Mouse (Mus musculus) left cerebral cortex, postnatal 25 days (tissue): ENCODE results near the gene Ppme1. TPM values are rescaled to one million over a fixed set of nuclear protein-coding genes. Genes with fewer than 3 reads are reported as not detected.

Source experiments
- DNase-seq, 2 experiments: peaks; one replicate each; pipeline ENCODE4 v3.0.0; 2022; ENCODE audit warnings: low spot score in 2 of 2, mixed read lengths in 1 of 2
- intact Hi-C: fragments of 180-260 bp; cut with DNase I; formaldehyde crosslinking; loops from one replicate; pipeline ENCODE4 v1.15.1; 2025
- total RNA-seq, 2 experiments: library from RNA; stranded (reverse); gene quantifications; 2 replicates each; pipeline ENCODE4 v1.2.3; 2021

The Ppme1 gene
- total RNA-seq, 2 experiments from 2014 or later: 202 to 218 TPM

DNA sequence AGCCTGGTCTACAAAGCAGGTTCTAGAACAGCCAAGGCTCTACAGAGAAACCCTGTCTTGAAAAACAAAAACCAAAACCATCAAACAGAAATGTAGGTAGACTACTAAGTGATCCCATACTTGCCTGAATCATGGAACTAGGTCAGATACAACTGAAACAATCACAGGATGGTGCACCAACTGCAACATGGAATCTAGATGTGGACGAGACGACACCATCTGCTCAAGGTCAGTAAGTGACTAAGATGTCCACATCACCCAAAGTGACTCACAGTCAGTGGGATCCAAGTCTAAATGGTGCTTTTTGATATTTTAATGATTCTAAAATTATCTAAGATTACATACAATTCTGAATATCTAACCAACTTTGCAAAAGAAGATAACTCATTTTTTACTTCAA, 36.2 kb downstream of the Ppme1 start:
- intact Hi-C loops: loop anchor here (5.0 kb wide), 1 partner anchor 71 kb away; no protein-coding TSS in a partner anchor
- DNase-seq: no peak

DNA sequence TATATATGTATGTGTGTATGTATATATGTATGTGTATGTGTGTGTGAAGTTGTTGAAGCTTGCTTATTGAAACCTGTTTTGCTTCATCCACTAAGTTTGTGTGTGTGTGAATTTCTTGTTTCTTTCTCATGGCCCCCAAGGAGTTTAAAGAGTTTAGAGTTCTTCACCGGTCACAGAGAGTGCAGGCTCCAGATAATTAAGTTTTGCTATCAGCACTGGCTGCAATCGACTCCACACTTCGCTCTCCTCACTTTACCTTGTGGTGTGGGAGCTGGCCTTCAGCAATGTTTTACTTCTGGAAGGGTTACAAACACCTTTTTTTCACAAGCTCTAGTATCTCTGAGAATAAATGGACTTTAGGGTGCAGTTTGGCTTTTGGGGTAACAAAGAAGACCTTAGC, 40.8 kb downstream of the Ppme1 start:
- intact Hi-C loops: no loop called here
- no peak for DNase-seq

DNA sequence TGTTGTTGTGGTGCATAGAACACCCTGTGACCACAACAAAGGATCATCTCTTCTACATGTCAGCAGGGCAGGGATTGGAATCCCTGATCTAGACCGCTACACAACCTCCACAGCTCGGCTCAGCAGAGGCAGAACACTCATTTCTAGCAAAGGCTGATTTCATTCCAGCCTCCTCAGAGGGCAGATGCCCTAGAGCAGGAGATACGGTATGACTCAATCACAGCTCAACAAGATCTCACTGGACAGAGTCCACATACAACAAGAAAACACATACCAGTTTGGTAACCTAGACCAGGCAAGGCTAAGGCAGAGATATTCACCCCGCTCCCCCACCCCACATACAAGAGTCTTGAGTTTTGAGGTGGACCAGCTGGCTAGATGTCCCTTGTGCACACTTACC, 43.5 kb downstream of the Ppme1 start:
- intact Hi-C loops: no loop called here
- no peak for DNase-seq

DNA sequence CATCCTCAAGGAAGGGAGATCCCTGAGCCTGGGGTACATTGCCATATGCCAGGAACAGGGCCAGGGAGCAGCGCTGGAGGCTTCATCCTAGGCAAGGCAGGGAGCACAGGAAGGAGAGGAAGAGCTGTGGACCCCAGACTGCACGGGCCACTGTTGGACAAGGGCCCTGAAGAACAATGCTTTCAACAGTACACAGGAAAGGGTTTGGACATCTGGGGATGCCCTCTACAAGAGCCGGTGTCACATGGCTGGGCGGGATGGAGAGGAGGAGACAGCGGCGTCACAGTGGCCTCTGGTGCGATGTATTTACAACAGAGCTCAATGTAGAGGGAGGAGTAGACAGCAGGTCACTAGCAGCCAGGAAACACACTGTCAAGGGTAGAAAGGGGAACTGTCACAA, 44.6 kb downstream of the Ppme1 start:
- DNase-seq: no peak
- intact Hi-C loops: no loop called here

DNA sequence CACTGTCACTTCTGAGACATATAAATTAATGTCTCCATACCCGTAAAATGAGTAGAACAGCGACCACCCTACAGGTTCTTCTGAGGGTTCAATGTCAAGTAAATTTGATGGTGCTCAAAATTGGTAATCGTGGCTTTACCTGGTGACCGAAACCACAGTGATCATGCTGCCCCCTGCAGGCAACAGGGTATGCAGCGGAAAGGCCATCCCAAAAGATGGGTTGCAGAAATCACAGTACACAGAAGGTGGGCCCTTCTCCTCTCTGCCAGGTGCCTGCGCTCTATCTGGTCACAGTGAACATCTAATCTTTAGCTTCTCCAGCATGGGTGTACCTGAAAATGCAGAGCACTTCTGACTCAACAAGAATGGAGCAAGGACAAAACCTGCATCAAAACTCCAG, 46.6 kb downstream of the Ppme1 start:
- intact Hi-C loops: loop anchor here (2.0 kb wide), 1 partner anchor 43 kb away; no protein-coding TSS in a partner anchor
- DNase-seq: peak; percentile 58 to 63

DNA sequence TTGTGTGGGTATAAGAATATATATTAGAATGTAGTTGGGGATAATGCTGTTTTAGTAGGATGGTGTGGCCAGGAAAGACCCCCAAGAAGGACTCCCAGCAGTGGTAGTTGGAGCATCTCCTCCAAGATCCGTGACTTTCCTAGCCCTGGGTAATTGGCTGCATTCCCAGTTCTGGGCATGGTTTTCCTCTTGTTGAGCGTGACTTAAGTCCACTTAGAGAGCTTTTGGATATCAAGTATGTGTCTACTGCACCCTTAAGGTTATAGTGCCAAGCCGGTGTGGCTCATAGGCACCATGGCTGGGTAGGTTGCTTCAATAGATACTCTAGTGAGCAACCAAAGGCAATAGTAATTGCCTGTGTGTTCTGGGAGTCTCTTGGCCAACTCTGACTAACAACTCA, 48.4 kb downstream of the Ppme1 start:
- intact Hi-C loops: loop anchor here (2.0 kb wide), 1 partner anchor 41 kb away; no protein-coding TSS in a partner anchor
- no peak for DNase-seq

DNA sequence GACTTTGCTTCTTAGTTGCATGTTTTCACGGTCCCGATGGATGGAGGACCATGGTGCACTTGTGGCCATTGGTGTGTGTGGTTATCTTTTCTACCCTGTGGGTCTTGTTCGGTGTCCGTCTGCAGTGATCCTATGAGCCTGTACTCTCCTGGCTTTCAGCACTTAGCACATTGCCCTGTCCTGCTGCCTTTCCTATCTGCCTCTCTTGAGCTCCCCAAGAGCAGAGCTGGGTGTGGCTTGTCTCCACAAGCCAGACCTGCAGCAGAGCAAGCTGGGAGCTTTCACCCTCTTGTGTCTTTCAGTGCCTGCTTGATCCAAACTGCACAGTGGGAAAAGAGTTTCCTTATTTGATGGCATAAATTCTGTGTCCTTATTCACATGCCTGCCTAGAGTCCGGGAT, 54.6 kb downstream of the Ppme1 start:
- no peak for DNase-seq
- intact Hi-C loops: no loop called here

DNA sequence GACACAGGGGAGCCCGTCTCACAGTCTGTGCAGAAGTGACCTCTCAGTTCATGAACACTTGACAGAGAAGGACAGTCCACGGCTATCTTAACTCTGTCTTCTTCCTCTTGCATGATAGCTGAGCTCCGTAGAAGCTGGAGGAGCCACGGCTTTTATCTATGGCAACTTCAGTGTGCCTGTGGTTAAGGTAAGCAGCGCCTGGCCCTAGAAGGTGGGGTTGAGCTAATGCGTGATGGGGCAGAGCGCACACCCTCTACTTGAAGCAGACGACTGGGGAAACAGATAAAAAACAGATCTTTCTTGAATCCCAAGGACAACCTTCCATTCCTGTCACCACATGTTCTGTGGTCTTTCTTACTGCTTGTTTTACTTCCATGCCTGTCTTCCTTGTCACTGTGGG, 55.2 kb downstream of the Ppme1 start:
- intact Hi-C loops: no loop called here
- DNase-seq: no peak

DNA sequence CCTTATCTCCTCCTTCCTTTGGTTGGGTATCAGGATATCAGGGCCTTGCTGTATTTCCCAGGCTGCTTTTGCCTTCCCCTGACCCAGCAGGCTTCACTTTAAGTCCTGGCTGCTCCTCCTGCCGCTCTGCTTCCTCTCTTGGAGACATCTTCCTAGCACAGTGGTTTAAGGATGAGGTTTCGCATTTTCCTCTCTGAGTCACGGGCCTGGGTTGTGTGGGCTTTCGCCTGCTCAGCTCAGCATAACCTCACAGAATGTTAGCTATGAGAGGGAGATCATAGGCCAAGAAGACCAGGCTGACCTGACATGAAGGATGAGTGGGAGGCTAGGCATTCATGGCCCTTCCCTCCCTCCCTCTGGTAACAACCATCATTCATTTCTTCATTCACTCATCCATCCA, 59.4 kb downstream of the Ppme1 start:
- intact Hi-C loops: no loop called here
- DNase-seq: no peak

DNA sequence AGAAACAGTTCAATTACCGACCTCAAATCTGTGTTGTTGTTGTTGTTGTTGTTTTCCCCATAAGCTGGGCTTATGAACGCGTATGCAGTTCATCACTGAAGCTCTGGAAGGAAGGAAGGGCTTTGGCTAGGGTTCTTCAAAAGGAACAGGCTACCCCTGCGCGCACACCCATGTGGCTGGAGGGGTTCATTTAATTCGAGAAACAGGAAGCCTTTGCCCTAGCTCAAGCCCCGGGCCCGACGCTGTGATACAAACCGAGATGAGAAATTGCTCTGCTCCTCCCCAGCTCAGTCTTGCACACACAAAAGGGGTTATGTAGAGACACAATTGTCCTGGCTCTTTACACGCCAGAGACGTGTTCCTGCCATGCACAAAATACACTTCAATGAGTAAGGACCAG, 61.8 kb downstream of the Ppme1 start:
- no peak for DNase-seq
- intact Hi-C loops: no loop called here

DNA sequence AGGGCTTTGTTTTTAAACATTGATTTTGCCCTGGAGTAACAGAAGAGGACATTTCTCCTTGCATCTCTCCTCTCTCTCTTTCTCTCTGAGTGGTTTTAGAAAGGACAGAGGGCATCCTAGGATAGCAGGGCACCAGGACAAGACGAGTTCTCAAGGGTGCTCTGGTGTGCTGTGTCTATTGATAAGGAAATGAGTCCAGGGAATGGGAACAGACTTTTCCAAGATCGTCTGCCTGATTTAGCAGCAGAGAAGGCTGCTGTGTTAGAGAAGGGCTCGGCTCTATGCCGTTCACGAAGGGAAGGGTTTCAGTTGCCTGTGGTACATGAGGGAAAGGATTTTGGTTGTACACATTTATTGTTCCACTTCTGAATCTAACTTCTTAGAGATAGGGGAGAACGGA, 62.4 kb downstream of the Ppme1 start:
- DNase-seq: no peak

DNA sequence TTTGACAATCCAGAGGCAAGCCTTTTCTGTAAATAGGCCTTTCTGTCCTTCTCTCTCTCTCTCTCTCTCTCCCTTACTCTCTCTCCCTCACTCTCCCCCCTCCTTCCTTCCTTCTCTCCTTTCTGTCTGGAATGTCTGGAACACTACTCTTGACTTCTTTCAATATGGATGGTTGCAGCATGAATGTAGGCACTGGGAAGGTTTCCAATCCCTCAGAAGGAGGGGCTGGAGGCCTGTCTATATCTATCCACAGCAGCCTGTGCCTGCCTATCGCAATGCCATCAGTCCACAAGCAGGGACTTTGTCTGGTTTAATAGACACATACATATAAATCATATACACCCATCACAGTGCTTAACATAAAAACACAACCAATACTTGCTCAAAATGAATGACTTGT, 62.9 kb downstream of the Ppme1 start:
- intact Hi-C loops: no loop called here
- DNase-seq: peak in 1 of 2 experiments; percentile 51

More for the DNA sequence above, 62.4 kb downstream of the Ppme1 start:
- intact Hi-C loops: no loop called here

DNA sequence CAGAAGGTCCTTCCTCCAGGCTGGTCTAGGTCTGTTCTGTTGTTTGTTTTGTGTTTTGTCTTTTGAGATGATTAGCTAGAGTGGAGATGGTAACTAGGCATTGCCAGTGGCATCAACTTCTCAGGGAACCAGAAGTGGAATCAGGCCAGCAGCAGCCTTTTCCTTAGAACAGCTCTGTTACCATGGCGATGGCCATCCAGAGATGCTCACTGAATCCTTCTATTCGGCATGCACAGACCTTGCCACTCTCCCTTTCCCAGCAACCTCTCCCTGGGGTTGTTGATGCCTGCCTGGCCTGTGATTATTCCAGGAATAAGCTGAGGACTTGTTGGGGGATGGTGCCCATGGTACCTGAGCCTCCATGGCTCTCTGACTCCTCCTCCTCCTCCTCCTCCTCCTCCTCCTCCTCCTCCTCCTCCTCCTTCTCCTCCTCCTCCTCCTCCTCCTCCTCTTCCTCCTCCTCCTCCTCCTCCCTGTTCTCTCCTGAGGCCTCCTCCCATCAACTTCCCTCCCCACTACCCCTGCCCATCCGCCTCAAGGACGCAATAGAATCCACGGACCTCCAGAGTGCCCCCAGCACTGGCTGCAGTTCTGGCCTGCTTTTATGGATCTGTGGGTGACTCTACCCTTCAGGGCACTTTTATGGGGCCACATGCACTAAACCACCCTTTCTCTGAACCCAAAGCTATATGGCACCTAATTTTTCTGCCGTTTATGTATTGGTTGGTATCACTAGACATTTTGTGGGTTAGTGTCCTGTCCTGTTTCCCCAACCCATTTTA, 64.0 kb downstream of the Ppme1 start:
- intact Hi-C loops: no loop called here
- peak; percentile 76 to 87 for DNase-seq

DNA sequence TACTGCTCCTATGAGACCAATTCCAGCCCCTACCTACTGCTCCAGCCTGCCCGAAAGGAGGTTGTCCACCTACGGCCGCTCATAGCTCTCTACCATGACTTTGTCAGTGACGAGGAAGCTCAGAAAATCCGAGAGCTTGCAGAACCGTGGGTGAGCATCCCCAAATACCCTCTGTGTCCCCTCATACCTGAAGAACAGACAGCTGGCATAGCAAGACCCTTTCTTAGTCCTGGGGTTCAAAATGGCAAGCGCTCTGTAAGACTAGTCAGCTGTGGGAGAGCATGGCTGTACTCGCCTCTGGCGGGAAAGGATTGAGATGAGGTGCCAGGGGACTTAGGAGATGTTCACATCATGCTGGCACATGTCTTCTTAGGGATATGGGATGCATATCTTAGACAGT, 66.2 kb downstream of the Ppme1 start:
- DNase-seq: no peak
- intact Hi-C loops: no loop called here

DNA sequence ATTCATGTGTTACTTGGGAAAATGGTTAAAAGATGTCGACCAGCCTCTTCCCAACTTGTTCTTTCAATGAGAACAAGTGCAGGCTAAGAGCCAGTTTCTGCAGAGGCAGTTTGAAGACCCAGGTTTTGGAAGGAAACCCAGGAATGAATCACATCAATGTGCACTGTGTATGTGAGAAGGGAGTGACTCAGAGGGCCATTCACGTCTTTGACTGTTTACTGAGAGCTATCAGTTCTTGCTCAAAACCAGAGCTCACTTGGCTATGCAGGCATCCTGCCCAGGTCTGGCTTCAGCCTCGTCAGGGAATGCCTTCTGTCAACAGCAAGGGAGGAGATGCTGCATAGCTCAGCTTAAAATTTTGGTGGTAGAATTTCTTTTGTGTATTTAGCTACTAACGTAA, 69.8 kb downstream of the Ppme1 start:
- peak in 1 of 2 experiments; percentile 95 for DNase-seq
- intact Hi-C loops: no loop called here

DNA sequence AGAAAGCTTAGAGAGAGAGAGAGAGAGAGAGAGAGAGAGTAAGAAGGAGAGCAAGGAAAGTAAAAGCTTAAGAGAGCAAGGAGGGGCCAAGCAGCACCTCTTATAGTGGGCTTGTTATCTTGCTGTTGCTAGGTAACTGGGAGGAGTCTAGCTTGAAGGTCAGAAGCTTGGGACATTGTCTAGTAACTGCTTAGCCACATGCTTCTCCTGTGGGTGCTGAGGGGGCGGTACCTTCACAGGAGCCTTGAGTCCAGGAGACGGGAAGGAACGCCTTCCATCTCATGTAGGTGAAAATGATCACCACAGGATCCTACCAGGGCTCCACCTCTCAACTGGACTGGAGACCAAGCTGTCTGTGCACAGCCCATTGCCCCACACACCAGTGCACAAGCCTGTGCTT, 70.7 kb downstream of the Ppme1 start:
- no peak for DNase-seq
- intact Hi-C loops: no loop called here

DNA sequence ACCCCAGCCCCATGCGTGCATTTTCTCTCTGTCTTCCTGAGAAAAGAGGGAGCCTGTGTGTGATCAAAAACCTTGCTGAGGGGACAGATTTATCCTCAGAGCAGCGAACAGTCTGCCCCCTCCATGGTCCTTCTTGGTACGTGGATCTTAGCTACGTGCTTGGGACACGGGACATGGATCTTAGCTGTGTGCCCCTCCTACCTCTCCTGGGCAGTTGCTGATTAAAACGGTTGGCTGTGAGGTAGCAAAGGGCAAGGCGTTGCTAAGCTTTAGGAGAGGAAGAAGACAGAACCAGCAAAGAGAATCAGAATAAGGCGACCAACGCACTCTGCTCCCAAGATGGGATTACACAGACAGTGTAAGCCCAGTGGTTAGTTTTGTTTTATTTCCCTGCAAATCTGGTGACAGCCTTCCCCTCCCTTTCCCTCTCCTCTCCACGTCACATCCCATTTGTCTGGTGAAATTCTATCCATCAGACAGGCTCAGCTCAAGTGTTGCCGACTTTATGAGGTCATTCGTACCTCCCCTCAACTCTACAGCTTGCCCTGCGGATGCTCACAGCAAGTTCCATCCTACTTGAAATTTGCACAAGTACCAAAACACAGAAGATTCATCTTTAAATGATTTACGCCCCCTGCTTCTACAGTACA, 73.1 kb downstream of the Ppme1 start:
- intact Hi-C loops: no loop called here

DNA sequence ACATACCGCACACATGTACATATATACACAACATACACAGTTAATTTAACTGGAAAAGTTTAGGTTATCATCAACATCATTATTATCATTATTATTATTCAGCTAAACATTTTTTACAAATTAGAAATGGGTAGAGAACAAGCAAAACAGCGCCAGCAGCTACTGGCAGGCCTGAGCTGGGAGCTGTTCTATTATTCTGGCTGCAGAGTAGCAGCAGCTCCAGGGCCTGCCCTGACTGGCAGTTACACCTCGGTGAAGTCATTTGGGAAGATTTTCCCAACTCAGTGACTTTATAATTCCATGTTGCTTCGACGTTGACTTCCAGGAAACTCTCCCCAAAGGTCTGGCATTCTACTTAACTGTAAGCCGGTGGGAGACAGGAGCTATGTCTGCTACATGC, 75.4 kb downstream of the Ppme1 start:
- DNase-seq: no peak
- intact Hi-C loops: no loop called here

More for the DNA sequence above, 73.1 kb downstream of the Ppme1 start:
- no peak for DNase-seq

DNA sequence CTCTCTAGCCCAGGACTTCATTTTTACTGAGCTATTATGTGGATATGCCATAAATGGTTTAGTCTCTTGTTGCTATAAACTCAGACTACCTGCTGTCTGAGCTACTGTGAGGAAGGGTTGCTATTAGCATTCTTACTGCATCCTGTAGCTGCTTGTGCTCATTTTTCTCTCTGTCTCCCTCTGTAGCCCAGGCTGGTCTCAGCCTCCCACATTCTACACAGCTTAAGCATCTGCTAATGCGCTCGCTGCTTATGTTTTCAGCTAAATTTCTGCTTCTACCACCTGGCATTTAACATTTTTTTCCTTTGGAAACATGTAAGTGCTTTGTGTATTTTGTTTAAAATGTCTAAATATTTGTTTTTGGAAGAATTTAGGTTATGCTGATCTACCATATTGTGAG, 76.4 kb downstream of the Ppme1 start:
- intact Hi-C loops: no loop called here
- DNase-seq: peak in 1 of 2 experiments; percentile 63

DNA sequence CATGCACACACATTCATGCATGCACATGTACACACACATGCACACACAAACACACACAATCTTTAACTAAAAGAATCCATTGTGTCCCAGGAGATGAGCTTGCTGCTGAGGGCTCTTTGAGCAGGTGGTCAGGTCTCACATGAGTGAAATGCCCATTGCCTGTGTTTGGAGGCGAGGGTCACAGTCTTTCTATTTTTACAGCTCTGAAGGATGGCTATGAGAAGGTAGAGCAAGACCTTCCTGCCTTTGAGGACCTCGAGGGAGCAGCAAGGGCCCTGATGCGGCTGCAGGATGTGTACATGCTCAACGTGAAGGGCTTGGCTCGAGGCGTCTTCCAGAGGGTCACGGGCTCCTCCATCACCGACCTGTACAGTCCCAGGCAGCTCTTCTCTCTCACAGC, 78.6 kb downstream of the Ppme1 start:
- intact Hi-C loops: no loop called here
- DNase-seq: no peak

DNA sequence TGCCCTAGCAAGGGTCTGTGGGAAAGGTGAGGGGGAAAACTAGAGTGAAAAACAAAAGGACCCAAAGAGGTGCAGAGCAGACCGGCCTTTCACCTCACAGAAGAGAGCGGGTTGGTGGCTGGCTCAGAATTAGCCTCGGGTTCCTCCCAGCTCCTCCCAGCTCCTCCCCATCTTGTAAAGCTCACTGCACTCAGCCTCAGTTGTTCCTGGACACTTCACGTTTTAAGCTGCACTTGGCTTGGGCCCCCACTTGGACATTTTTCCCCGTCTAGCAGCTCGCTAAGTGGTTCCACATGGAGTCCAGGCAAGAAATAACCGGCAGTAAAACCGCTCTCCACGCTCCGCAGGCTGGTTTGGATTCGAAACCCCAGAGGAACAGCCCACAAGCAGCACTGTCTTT, 83.5 kb downstream of the Ppme1 start:
- intact Hi-C loops: no loop called here
- no peak for DNase-seq
